Mouse (Mus musculus) hindbrain, embryonic 16.5 days (tissue): Measurements from ENCODE around the gene Cks1b. TPM values are rescaled to one million over a fixed set of nuclear protein-coding genes. Genes with fewer than 3 reads are reported as not detected.

Source experiments
- ATAC-seq: fragments of 200-750 bp; cut with Nextera tagmentation; 2 replicates; pipeline ENCODE4 v1.8.0; 2017; ENCODE audit warnings: moderate TSS enrichment, moderate library complexity
- H3K27ac ChIP-seq: fragments of 300-500 bp; sonication (generic); 2 replicates; pipeline ENCODE4 v1.5.1; 2014; ENCODE audit warnings: low read depth, mild to moderate bottlenecking, control low read depth, low read length, moderate library complexity
- H3K27me3 ChIP-seq: fragments of 300-500 bp; sonication (generic); replicated peaks from 2 replicates; pipeline ENCODE4 v1.6.1; 2014; ENCODE audit warnings: low read length; ENCODE audit not compliant: control insufficient read depth, insufficient read depth
- H3K36me3 ChIP-seq: fragments of 300-500 bp; sonication (generic); 2 replicates; pipeline ENCODE4 v1.6.1; 2014; ENCODE audit warnings: mild to moderate bottlenecking, low read length, moderate library complexity, mixed read lengths; ENCODE audit not compliant: control insufficient read depth, insufficient read depth
- H3K4me1 ChIP-seq: fragments of 300-500 bp; sonication (generic); 2 replicates; pipeline ENCODE4 v1.6.1; 2014; ENCODE audit warnings: low read depth, low read length; ENCODE audit not compliant: control insufficient read depth, insufficient read depth
- H3K4me2 ChIP-seq: fragments of 300-500 bp; sonication (generic); 2 replicates; pipeline ENCODE4 v1.6.1; 2014; ENCODE audit warnings: mild to moderate bottlenecking, low read length, control low read depth, moderate library complexity
- H3K4me3 ChIP-seq: fragments of 300-500 bp; sonication (generic); 2 replicates; pipeline ENCODE4 v1.5.1; 2014; ENCODE audit warnings: mild to moderate bottlenecking, low read length, control low read depth, moderate library complexity
- H3K9ac ChIP-seq: fragments of 300-500 bp; sonication (generic); 2 replicates; pipeline ENCODE4 v1.6.1; 2014; ENCODE audit warnings: low read depth, mild to moderate bottlenecking, control low read depth, low read length, moderate library complexity
- H3K9me3 ChIP-seq: fragments of 300-500 bp; sonication (generic); 2 replicates; pipeline ENCODE4 v1.6.1; 2014; ENCODE audit warnings: mild to moderate bottlenecking, low read length, moderate library complexity; ENCODE audit not compliant: control insufficient read depth
- WGBS: fragments of 180-500 bp; shearing (Covaris S2); extraction: QIAGEN DNeasy Blood & Tissue Kit; methylation state at CpG from one replicate; pipeline ENCODE4 v1.1.7; 2014; 5-methylcytosine and 5-hydroxymethylcytosine counted together
- polyA plus RNA-seq: library from polyadenylated mRNA; unstranded; fragments of >200 nt; fragmentation: Nextera tagmentation; extraction: Ambion mirVana; gene quantifications from 2 replicates; pipeline ENCODE4 v1.2.1, GENCODE M21; 2015

The Cks1b gene
- polyA plus RNA-seq, 1 experiment from 2014 or later, result 87.9 TPM

DNA sequence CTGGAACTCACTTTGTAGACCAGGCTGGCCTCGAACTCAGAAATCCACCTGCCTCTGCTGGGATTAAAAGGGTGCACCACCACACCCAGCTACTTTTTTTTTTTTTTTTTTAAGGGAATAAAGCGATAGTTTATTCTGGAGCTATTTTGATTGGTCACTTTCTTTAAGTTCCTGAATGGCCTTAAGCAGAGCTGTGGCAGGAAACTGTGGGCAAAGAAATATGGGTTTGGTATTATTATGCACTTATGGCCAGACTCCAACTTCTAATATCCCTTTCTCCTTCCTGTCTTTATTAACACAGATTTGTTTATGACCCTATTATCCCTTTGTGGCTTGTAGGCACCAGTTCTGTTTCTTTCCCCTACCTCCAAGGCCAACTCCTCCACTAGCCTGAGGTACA lies 2.2 kb upstream of the Cks1b start:
- Histone ChIP-seq H3K4me2 (no peak overlapping the region), H3K27me3 (no peaks in the 10 kb centered on the region), H3K4me1 (peaks cover 27% of the 10 kb centered on the region), H3K4me3 (no peak overlapping the region), H3K9me3 (no peaks in the 10 kb centered on the region), H3K36me3 (no peaks in the 10 kb centered on the region), H3K27ac (no peak overlapping the region), H3K9ac (no peak overlapping the region)
- no peak for ATAC-seq
- WGBS, result 54% methylated on average over 2 of the region's 2 CpGs

DNA sequence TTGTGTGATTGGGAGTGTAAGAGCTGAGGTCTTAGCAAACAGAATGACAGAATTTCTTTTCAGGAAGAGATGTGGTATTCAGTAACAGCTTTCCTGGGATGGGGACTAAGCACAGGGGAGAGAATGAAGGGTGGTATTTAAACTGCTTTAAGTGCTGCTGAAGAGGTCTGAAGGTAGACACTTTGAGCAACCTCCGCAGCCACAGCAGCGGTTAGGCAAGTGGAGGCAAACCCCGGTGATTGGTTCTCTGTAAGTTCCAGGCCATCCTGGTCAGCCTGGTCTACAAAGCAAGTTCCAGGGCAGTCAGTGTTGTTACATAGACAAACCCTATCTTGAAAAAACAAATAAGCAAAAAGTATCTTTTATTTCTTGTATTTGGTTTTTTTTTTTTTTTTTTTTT lies 1.8 kb upstream of the Cks1b start:
- peaks cover 27% of the 10 kb centered on the region for H3K4me1 ChIP-seq
- H3K27ac ChIP-seq, result no peak overlapping the region; the same call in 1 of the 2 replicates
- peak overlapping the region; percentile 55 for H3K9ac ChIP-seq
- H3K36me3 ChIP-seq, result peaks cover 3% of the 10 kb centered on the region
- no peak for ATAC-seq
- no peaks in the 10 kb centered on the region for H3K27me3 ChIP-seq
- peak overlapping the region; percentile 63 for H3K4me3 ChIP-seq
- WGBS, result 32% methylated on average over 3 of the region's 3 CpGs
- peak overlapping the region; percentile 99 for H3K4me2 ChIP-seq
- H3K9me3 ChIP-seq, result no peaks in the 10 kb centered on the region

DNA sequence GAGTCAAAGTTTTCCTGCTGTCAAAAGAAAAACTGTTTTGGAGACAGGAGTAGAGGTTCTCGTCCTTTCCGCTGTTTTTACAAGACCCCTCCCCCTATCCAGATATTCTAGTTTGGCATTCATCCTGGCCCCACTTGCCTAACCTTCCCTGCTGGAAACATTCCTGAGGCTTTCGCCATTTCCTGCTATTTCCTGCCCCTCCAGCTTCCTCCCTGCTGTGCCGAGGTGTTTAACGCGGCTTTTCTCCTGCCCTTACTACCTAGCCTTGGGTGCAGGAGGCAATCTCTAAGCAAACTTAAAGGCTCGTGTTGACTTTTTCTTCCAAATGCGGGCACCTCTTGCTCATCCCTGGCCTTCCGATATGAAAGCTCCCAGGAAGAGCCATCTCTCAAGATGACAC lies 1.4 kb upstream of the Cks1b start:
- Histone ChIP-seq H3K27me3 (no peaks in the 10 kb centered on the region), H3K4me2 (peak overlapping the region; percentile 99), H3K27ac (peak overlapping the region; percentile 91), H3K9ac (peak overlapping the region; percentile 77), H3K36me3 (peaks cover 7% of the 10 kb centered on the region), H3K4me3 (peak overlapping the region; percentile 63), H3K9me3 (no peaks in the 10 kb centered on the region), H3K4me1 (peaks cover 27% of the 10 kb centered on the region)
- 5% methylated on average over 9 of the region's 9 CpGs for WGBS
- no peak for ATAC-seq

DNA sequence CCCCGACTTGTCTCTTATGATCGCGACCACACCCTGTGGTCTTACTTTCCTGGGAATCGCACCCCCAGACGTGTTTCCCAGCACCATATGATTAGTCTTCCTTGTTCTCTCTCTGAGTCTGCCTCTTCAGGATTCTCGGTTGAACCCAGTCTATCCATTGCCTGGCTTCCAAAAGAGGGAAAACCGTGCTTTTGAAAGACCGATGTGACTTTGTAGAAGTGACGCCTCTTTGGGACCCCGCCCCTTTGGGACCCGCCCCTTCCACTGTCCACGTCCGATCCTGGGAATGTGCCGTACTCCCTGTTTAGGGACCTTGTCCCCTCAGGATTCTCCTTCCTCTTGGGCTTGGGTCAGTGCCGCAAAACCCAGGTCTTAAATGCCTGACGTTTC lies 673 bp upstream of the Cks1b start:
- peak overlapping the region; percentile 91 for H3K27ac ChIP-seq
- H3K9me3 ChIP-seq, result no peaks in the 10 kb centered on the region
- no peaks in the 10 kb centered on the region for H3K27me3 ChIP-seq
- peak overlapping the region; percentile 63 for H3K4me3 ChIP-seq
- H3K4me2 ChIP-seq, result peak overlapping the region; percentile 99
- peak; percentile 2 for ATAC-seq
- H3K4me1 ChIP-seq, result peaks cover 27% of the 10 kb centered on the region
- under 1% methylated on average over 16 of the region's 16 CpGs for WGBS
- peak overlapping the region; percentile 77 for H3K9ac ChIP-seq
- H3K36me3 ChIP-seq, result peaks cover 7% of the 10 kb centered on the region

DNA sequence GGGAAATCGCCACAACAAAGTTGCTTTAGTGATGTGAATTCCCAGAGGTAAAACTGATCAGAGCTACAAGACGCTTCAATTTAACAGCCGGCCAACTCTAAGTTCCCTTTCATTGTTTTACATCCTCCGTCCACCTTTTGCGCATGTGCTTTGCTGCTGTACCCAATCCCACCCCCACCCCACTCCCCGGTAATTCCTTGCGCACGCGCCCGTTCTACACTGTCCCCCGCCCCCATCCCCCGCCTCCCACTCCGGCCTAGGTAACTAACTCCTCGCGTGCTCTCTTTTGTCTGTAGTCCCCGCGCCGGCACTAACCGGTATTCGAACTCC lies 378 bp downstream of the Cks1b start:
- Histone ChIP-seq H3K27ac (peak overlapping the region; percentile 91), H3K27me3 (no peaks in the 10 kb centered on the region), H3K36me3 (peaks cover 7% of the 10 kb centered on the region), H3K4me1 (peaks cover 27% of the 10 kb centered on the region), H3K9ac (peak overlapping the region; percentile 58), H3K4me2 (peak overlapping the region; percentile 99), H3K9me3 (no peaks in the 10 kb centered on the region), H3K4me3 (peak overlapping the region; percentile 63)
- WGBS, result under 1% methylated on average over 20 of the region's 20 CpGs
- ATAC-seq, result peak; percentile 60

DNA sequence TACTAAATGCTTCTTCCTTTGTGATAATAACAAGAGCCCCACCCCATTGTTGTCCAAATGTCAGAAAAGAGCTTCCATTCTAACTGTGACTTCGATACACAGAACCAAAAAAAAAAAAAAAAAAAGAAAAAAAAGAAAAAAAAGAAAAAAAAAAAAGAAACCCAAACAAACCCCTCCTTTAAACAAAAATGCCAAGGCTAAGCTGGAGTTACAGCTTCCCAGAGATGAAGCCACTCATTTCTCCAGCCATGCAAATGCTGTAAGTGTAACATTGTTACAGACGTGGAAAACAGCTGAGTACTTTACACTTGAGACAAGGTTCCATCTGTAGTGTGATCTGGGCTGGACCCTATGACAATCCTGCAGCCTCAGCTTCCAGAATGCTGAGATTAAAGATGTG lies 1.1 kb downstream of the Cks1b start:
- ATAC-seq, result no peak
- Histone ChIP-seq H3K27me3 (no peaks in the 10 kb centered on the region), H3K4me1 (peaks cover 27% of the 10 kb centered on the region), H3K27ac (no peak overlapping the region), H3K4me2 (peak overlapping the region; percentile 99), H3K9me3 (no peaks in the 10 kb centered on the region), H3K4me3 (peak overlapping the region; percentile 63), H3K9ac (peak overlapping the region; percentile 58), H3K36me3 (peaks cover 7% of the 10 kb centered on the region)
- 33% methylated on average over 2 of the region's 2 CpGs for WGBS

DNA sequence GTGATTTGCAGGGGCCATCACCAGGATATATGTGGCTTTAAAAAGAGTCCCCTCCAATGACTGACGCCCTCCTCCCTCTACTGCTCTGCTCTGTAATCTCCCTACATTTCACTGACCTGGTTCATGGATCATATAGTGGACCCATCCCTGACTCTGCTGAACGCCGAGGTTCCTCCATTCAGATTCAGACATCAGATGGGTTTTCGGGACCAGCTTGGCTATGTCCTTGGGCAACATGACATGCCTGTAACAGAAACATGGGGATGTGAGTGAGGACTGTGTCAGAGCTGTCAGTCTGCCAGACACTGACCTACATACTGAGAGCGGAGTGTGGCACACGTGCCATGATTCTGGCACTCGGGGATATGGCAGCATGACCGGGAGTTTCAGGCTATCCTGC lies 2.0 kb downstream of the Cks1b start:
- no peak overlapping the region for H3K4me3 ChIP-seq
- peaks cover 26% of the 10 kb centered on the region for H3K4me1 ChIP-seq
- ATAC-seq, result no peak
- peaks cover 7% of the 10 kb centered on the region for H3K36me3 ChIP-seq
- no peak overlapping the region for H3K9ac ChIP-seq
- no peak overlapping the region for H3K4me2 ChIP-seq
- 94% methylated on average over 8 of the region's 8 CpGs for WGBS
- H3K9me3 ChIP-seq, result no peaks in the 10 kb centered on the region
- no peak overlapping the region for H3K27ac ChIP-seq
- H3K27me3 ChIP-seq, result no peaks in the 10 kb centered on the region

DNA sequence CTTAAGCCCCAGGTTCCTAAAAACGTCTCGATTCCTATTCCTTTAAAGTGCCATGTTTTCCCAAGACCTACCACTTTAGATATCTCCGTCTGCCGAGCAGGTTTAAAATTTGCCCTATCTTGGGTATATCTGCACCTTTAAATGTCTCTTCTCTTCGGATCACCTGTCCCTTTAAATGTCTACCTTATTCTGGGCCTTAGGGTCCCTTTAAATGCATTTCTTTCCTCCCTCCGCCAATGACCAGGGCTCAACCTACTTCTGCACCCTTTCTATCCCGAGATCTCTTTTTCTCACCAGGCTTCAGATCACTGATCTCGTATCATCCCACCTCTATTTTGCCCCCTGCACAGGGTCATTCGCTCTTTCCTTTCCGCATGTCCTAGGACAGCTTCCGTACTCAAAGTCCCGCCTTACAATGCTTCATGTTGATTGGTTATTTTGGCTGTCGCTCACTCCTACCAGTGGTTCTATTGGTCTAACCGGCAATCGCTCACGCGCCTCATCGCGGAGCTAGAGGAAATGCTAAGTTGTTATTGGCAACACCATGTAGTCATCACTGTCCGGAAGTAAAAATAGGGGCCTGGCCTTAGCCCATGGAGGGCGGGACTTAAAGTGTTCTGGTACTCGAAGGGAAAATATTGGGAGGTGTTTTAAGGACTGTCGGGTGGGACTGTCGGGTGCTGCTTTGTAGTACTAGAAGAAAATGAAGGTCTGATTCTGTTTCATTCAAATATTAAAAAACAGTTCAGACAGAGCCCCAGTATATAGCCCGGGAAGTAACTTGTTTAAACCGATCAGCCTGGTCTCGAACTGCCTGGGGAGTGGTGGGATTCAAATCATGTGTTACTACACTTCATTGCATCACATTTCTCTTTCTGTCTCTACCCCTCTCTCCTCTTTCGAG lies 6.4 kb downstream of the Cks1b start, which contains the start of gene Flad1:
TSS of gene Flad1 (minus strand) at position 381 of the 904 bp plus-strand sequence.
- H3K27me3 ChIP-seq, result no peaks in the 10 kb centered on the region
- H3K36me3 ChIP-seq, result peaks cover 11% of the 10 kb centered on the region
- 3% methylated on average over 28 of the region's 28 CpGs for WGBS
- peak; percentile 99 for ATAC-seq
- H3K4me3 ChIP-seq, result peak within 1 kb of the TSS; percentile 59
- peak within 1 kb of the TSS; percentile 78 for H3K27ac ChIP-seq
- no peaks in the 10 kb centered on the region for H3K9me3 ChIP-seq
- H3K9ac ChIP-seq, result peak within 1 kb of the TSS; percentile 68
- peak within 1 kb of the TSS; percentile 79 for H3K4me2 ChIP-seq
- peaks cover 9% of the 10 kb centered on the region for H3K4me1 ChIP-seq

DNA sequence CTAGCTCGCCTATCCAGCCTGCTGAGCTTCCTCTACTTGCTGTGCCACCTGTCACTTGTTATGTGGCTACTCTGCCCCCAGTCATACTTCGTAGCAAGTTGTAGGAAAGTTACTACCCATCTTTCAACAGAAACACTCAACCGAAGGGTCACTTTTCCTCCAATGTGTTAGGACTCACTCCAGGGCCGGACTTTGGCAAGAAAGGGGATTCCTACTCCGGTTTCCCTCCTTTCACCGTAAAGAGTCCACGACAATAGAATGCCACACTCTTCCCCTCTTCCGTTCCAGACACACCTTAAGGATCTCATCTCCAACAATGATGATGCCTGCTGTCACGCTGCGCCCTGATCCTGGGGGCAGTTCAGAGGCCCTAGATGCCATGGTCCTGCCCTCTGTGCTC lies 7.3 kb downstream of the Cks1b start:
- peak overlapping the region; percentile 59 for H3K4me3 ChIP-seq
- H3K36me3 ChIP-seq, result peaks cover 11% of the 10 kb centered on the region
- WGBS, result 82% methylated on average over 10 of the region's 10 CpGs
- no peak for ATAC-seq
- peak overlapping the region; percentile 78 for H3K27ac ChIP-seq
- peak overlapping the region; percentile 68 for H3K9ac ChIP-seq
- no peaks in the 10 kb centered on the region for H3K27me3 ChIP-seq
- no peaks in the 10 kb centered on the region for H3K9me3 ChIP-seq
- peak overlapping the region; percentile 79 for H3K4me2 ChIP-seq
- H3K4me1 ChIP-seq, result peaks cover 7% of the 10 kb centered on the region
